Mouse (Mus musculus) thymus, postnatal 0 days (tissue): ENCODE data around the gene Plscr1. TPM values are rescaled to one million over a fixed set of nuclear protein-coding genes. Genes with fewer than 3 reads are reported as not detected.

Experiments used
- DNase-seq: peaks from one replicate; pipeline ENCODE4 v3.0.0-alpha.2; 2015; ENCODE audit warnings: low spot score
- microRNA-seq: library from miRNA; unstranded; fragments of <30 nt; microRNA quantifications from one replicate; pipeline ENCODE4, GENCODE M21; 2016; ENCODE audit warnings: borderline number of aligned reads
- polyA plus RNA-seq: library from polyadenylated mRNA; unstranded; fragments of >200 nt; fragmentation: Nextera tagmentation; extraction: Ambion mirVana; gene quantifications from 2 replicates; pipeline ENCODE4 v1.2.1, GENCODE M21; 2015

Plscr1 gene
- polyA plus RNA-seq, 1 experiment from 2014 or later, result 22.3 TPM

DNA sequence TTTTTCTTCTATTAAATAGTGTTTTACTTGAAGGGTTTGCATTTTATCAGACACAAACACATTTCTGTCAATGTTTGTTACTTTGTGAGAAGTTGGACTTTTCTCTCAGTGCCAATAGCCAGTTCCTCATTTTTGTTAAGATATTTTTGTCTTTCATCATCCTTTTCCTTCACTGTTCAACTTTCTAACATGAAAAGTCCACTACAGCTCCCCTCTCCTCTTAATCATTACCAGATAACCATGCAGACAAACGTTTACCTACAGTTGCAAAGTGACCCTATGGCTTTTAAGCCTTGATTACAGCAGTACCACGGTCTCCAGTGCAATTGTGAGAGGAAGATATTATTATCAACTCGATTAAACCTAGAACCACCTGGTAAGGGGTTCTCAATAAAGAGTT lies 51.7 kb downstream of the Plscr1 start:
- no peak for DNase-seq

DNA sequence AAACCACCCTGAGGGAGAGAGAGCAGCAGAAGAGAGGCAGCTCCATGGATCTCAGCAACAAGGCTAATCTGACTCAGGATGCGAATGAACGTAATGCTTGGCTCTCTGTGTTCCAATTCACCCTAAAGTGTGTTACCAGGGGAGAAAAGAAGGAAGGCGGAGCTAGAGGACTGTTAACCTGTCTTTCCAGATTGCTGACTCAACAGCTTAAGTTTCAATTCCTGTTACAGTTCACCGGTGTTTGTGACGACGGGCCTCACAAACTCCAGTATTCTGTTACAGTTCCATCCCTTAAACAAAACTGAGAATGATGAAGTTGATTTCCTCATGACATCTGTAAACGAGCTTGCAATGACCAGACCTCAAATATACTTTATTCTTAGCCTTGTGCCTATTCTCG lies 55.5 kb downstream of the Plscr1 start:
- DNase-seq, result no peak

DNA sequence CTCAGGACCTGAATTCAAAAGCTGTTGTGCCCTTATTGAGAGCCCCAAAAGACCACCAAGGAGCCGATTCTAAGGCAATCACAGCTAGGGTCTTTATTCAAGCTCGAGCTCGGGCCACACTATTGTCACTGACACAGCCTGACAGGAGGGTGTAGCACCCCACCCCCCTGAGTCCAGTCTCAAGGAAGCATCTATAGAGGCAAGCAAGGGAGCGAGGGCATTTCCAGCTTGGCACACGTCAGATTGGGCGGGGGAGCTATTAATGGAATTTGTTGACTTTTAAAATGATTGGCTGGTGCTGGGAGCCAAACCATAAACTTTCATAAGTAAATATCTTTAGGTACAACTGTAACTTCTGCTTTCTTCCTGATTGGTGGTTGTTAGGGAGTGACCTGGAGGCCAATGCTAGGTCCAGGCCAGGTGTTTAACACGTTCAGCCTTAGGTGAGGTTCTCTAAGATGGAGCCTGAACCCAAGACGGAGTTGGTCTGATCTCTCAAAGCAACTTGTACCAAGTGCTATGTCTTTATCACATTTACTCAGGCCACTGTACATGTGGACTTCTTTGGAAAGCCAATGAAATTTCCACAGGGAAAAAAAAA lies 56.2 kb downstream of the Plscr1 start:
- DNase-seq, result no peak

DNA sequence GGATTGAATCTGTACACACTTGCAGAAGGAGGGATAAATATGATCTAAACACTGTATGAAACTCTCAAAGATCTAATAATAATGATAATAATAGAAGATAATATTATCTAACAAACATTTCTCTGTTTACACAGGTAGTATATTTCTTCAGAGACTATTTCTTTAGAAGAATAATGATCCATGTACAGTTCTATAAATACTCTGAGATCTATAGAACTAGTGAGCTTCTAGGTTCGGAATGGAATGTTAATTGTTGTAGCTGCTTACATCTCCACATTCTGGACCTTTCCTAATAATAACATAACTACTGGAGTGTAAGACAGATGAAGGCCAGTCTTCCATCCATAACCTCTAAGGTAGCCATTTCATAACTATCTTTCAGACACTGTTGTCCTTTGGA lies 59.5 kb downstream of the Plscr1 start, which contains the start of gene 1700057G04Rik:
Gene 1700057G04Rik, plus strand, starts transcription at position 301 of the 400 bp plus-strand sequence.
- no peak for DNase-seq

DNA sequence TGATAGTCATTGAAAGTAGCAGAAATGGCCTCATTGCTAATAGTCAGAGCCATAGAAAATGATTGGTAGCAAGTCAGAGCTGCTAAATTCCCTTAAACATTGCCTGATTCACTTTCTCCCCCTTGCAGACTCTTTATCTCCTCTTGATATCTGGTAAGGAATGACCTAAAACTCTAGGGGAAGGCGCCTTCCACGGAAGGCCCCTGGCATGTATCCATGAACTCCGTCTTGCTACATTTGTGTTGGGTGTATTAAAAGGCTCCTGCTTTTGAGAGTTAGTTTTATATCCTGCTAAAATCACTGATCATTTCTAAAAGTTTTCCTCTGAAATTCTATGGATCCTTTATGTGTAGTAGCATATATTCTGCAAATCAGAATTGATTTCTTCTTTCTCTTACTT lies 67.2 kb downstream of the Plscr1 start:
- no peak for DNase-seq

Small RNA genes lying within 50 kb of the gene (microRNA-seq; reads per million reads assigned to microRNA genes)
- gene Mir6386, result not detected

Other genes with a start within 250 kb of the Plscr1 start
- 0.18 TPM in 1 of 2 replicates, not detected in the other for gene Plscr5, start 56.8 kb upstream of the Plscr1 start, polyA plus RNA-seq
- 4.4 and 5.3 TPM in 2 replicates for gene Plscr2, start 25.9 kb downstream of the Plscr1 start, polyA plus RNA-seq
- gene 1700057G04Rik, start 59.6 kb downstream of the Plscr1 start, polyA plus RNA-seq, result not detected in 2 replicates
- gene Plscr4, start 207.6 kb downstream of the Plscr1 start, polyA plus RNA-seq, result 1.1 and 1.6 TPM in 2 replicates